Mouse (Mus musculus) kidney, embryonic 15.5 days (tissue): ENCODE data around the gene Macrod1. TPM values are rescaled to one million over a fixed set of nuclear protein-coding genes. Genes with fewer than 3 reads are reported as not detected.

Source experiments
- ATAC-seq: fragments of 200-750 bp; cut with Nextera tagmentation; replicated peaks from 2 replicates; pipeline ENCODE4 v1.8.0; 2017; ENCODE audit warnings: moderate TSS enrichment; ENCODE audit not compliant: low FRiP score
- H3K27ac ChIP-seq: fragments of 300-500 bp; sonication (generic); 2 replicates; pipeline ENCODE4 v1.5.1; 2015; ENCODE audit warnings: mild to moderate bottlenecking, inconsistent platforms
- H3K27me3 ChIP-seq: fragments of 300-500 bp; sonication (generic); 2 replicates; pipeline ENCODE4 v1.6.1; 2015; ENCODE audit warnings: inconsistent platforms
- H3K36me3 ChIP-seq: fragments of 300-500 bp; sonication (generic); 2 replicates; pipeline ENCODE4 v1.6.1; 2015; ENCODE audit warnings: inconsistent platforms
- H3K4me1 ChIP-seq: fragments of 300-500 bp; sonication (generic); 2 replicates; pipeline ENCODE4 v1.6.1; 2015; ENCODE audit warnings: inconsistent platforms
- H3K4me2 ChIP-seq: fragments of 300-500 bp; sonication (generic); 2 replicates; pipeline ENCODE4 v1.6.1; 2015; ENCODE audit warnings: moderate library complexity, mild to moderate bottlenecking, inconsistent platforms
- H3K4me3 ChIP-seq: fragments of 300-500 bp; sonication (generic); replicated peaks from 2 replicates; pipeline ENCODE4 v1.5.1; 2015; ENCODE audit warnings: mild to moderate bottlenecking, inconsistent platforms
- H3K9ac ChIP-seq: fragments of 300-500 bp; sonication (generic); 2 replicates; pipeline ENCODE4 v1.6.1; 2015; ENCODE audit warnings: mild to moderate bottlenecking, inconsistent platforms
- H3K9me3 ChIP-seq: fragments of 300-500 bp; sonication (generic); replicated peaks from 2 replicates; pipeline ENCODE4 v1.6.1; 2016; ENCODE audit warnings: inconsistent platforms
- WGBS: fragments of 180-500 bp; shearing (Covaris S2); methylation state at CpG from one replicate; pipeline ENCODE4 v1.1.7; 2015; ENCODE audit warnings: mixed read lengths; 5-methylcytosine and 5-hydroxymethylcytosine counted together
- polyA plus RNA-seq: library from polyadenylated mRNA; unstranded; fragments of >200 nt; fragmentation: Nextera tagmentation; extraction: Ambion mirVana; gene quantifications from 2 replicates; pipeline ENCODE4 v1.2.1, GENCODE M21; 2015

The Macrod1 gene
- polyA plus RNA-seq, 1 experiment from 2014 or later, result 13.9 TPM

GRCm38 (mm10) chr19:7058541-7058940, 1.9 kb downstream of the Macrod1 start:
- H3K36me3 ChIP-seq, result no peaks in the 10 kb centered on the region
- ATAC-seq, result no peak
- H3K4me3 ChIP-seq, result no peak overlapping the region
- peaks cover 38% of the 10 kb centered on the region for H3K4me1 ChIP-seq
- H3K9ac ChIP-seq, result no peak overlapping the region
- H3K9me3 ChIP-seq, result no peaks in the 10 kb centered on the region
- peaks cover 4% of the 10 kb centered on the region; the same call in 1 of the 2 replicates for H3K27me3 ChIP-seq
- no peak overlapping the region for H3K27ac ChIP-seq
- WGBS, result 65% methylated on average over 6 of the region's 6 CpGs
- H3K4me2 ChIP-seq, result peak overlapping the region; percentile 99

DNA sequence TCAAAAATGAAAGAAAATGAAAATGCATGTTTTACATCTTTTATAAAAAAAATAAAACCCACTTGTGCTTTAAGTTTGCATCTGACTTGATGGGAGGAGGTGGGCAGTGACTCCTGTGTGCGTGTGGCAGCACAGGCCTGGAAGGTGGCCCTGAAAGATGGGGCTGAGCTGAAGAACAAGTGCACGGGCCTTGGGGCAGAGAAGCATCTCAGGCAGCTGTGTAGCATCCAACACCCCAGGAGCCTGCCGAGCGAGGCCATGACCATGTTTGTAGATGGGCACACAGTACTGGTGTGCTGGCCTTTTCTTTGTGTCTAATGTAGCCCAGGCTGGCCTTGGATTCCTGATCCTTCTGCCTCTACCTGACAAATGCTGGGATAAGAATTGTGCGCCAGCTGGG, 5.5 kb downstream of the Macrod1 start:
- H3K9me3 ChIP-seq, result no peaks in the 10 kb centered on the region
- H3K4me1 ChIP-seq, result peaks cover 32% of the 10 kb centered on the region
- no peak overlapping the region for H3K4me2 ChIP-seq
- H3K27ac ChIP-seq, result no peak overlapping the region
- H3K9ac ChIP-seq, result no peak overlapping the region
- H3K27me3 ChIP-seq, result peaks cover 11% of the 10 kb centered on the region; the same call in 1 of the 2 replicates
- no peaks in the 10 kb centered on the region for H3K36me3 ChIP-seq
- no peak overlapping the region for H3K4me3 ChIP-seq
- 92% methylated on average over 5 of the region's 5 CpGs for WGBS
- ATAC-seq, result no peak

- Histone ChIP-seq H3K27ac (no peak overlapping the region), H3K36me3 (no peaks in the 10 kb centered on the region), H3K9ac (no peak overlapping the region), H3K4me1 (peaks cover 32% of the 10 kb centered on the region), H3K4me2 (no peak overlapping the region), H3K9me3 (no peaks in the 10 kb centered on the region), H3K4me3 (no peak overlapping the region), H3K27me3 (peaks cover 19% of the 10 kb centered on the region)
- 89% methylated on average over 8 of the region's 8 CpGs for WGBS
- ATAC-seq, result no peak
Observed at GRCm38 (mm10) chr19:7062916-7063315, 6.3 kb downstream of the Macrod1 start.

DNA sequence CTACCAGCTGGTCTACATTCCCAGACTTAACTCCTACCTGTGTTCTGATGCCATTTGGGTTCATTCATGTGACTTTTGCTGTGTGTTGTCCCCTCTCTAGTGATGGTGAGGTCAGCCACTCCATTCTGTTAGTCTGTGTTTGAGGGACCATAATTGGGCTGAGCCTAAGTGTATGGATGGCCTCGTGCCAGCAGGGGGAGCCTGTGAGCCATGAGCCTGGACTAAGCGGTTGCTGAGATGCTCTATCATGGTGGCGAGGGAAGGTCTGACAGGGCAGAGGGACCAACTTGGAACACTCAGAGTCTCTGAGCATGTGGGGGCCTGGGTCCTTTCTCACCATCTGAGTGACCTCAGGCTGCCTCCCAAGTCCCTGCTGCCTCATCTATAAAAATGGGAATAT, 8.0 kb downstream of the Macrod1 start:
- H3K27me3 ChIP-seq, result peaks cover 17% of the 10 kb centered on the region
- no peaks in the 10 kb centered on the region for H3K9me3 ChIP-seq
- 6% methylated on average over 3 of the region's 3 CpGs for WGBS
- peaks cover 40% of the 10 kb centered on the region for H3K4me1 ChIP-seq
- ATAC-seq, result peak; percentile 50; the same call in 1 of the 2 replicates
- H3K4me2 ChIP-seq, result no peak overlapping the region
- no peaks in the 10 kb centered on the region for H3K36me3 ChIP-seq
- H3K9ac ChIP-seq, result no peak overlapping the region
- no peak overlapping the region for H3K4me3 ChIP-seq
- no peak overlapping the region for H3K27ac ChIP-seq

DNA sequence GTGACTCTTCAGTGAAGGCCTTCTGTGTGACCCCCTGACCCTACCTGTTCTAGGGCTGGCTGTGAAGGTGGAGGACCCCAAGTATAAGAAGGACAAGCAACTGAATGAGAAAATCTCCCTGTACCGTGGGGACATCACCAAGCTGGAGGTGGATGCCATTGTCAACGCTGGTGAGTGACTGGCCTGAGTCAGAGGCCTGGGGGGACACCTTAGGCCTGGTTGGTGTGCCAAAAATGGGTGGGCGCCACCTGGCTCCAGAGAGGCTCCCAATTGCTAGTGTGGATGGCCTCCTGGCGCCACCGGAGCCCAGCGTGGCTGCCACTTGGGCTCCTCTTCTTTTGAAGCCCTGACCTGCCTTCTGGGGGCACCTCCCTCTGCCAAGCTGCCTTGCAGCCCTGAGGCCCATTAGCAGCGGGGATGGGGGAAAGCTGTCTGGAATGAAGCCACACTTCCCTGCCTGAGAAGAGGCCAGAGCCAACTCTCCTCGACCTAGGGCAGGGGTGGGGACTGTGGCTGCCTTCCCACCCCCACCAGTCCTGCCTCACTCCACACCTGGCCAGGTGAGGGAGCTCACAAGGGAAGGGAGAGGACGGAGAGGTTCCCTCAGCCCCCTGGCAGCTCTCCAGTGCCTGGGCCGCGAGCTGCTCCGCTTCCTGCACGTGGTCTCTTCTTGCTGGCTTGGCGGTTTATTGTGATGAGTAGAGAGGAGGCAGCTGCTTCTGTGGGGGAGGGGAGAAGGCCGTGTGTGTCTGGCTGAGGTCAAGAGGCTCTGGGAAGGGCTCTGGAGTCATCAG, 9.6 kb downstream of the Macrod1 start:
- Histone ChIP-seq H3K4me2 (peak overlapping the region; percentile 25; the same call in 1 of the 2 replicates), H3K4me3 (no peak overlapping the region), H3K36me3 (no peaks in the 10 kb centered on the region), H3K9me3 (no peaks in the 10 kb centered on the region), H3K27me3 (peaks cover 20% of the 10 kb centered on the region), H3K9ac (no peak overlapping the region), H3K4me1 (peaks cover 57% of the 10 kb centered on the region), H3K27ac (no peak overlapping the region)
- ATAC-seq, result no peak
- WGBS, result 30% methylated on average over 15 of the region's 15 CpGs

DNA sequence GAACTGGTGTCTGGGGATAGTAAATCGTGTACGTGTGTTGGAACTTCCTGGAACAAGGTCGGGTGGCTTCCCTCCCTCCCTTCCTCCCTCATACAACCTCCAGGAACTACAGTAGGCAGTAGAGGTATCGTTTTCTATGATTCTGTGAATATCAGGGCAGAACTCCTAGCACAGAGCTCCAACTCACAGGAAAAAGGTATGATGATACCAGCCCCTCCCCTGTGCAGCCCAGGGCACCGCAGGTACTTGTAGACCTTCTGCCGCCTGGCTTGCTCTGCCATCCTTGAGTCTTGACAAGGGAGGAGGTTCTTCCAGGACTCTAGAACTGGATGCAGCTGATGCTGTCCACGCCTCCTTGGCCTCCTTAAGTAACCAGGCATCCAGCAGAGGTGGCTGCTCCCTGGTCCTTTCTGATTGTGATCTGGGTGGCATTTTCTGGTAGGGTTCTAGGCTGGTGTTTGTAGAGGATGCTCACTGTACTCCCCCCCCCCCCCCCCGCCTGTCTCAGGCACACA, 10.3 kb downstream of the Macrod1 start:
- peaks cover 25% of the 10 kb centered on the region for H3K27me3 ChIP-seq
- no peak for ATAC-seq
- no peak overlapping the region for H3K4me3 ChIP-seq
- H3K36me3 ChIP-seq, result no peaks in the 10 kb centered on the region
- peak overlapping the region; percentile 25; the same call in 1 of the 2 replicates for H3K4me2 ChIP-seq
- H3K4me1 ChIP-seq, result peaks cover 63% of the 10 kb centered on the region
- 30% methylated on average over 8 of the region's 8 CpGs for WGBS
- no peak overlapping the region for H3K27ac ChIP-seq
- H3K9me3 ChIP-seq, result no peaks in the 10 kb centered on the region
- H3K9ac ChIP-seq, result no peak overlapping the region

DNA sequence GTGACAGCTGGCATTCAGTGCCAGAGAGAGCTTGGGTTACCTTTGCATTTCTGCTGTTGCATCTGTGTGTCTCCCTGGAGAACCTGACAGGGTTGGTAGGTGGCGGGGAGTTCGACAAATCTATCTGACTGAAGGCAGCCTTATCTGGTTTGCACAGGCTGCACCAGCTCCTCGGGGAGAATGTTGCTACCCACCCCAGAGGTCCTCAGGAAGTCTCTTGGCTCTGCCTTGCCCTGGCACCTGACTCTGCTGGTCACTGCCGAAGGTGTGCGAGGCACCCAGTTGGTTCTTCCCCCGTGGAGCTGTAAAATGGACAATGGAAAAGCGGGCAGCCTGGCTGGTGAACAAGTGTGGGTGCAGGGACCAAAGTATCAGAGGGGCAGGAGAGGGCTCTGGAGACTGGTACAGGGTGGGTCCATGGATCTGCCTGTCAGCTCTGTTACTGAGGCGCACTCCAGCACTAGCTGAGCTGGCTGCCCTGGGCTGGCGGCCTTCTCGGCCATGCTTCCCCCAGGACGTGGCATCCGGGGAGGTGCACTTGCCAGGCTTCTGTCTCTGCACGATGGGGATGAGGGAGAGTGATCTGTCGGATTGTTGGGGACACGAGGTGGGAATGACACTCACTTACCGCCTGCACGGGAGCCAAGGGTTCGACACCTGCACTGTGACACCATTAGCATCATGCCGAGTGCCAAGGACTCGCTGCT, 10.9 kb downstream of the Macrod1 start:
- peaks cover 69% of the 10 kb centered on the region for H3K4me1 ChIP-seq
- H3K9ac ChIP-seq, result no peak overlapping the region
- no peak for ATAC-seq
- H3K4me2 ChIP-seq, result no peak overlapping the region
- peaks cover 27% of the 10 kb centered on the region for H3K27me3 ChIP-seq
- H3K4me3 ChIP-seq, result no peak overlapping the region
- WGBS, result 48% methylated on average over 20 of the region's 20 CpGs
- H3K27ac ChIP-seq, result no peak overlapping the region
- no peaks in the 10 kb centered on the region for H3K36me3 ChIP-seq
- no peaks in the 10 kb centered on the region for H3K9me3 ChIP-seq

GRCm38 (mm10) chr19:7068136-7068535, 11.5 kb downstream of the Macrod1 start:
- 0 out of 2 replicates have a peak, but pooled peaks have one; percentile 5 for ATAC-seq
- Histone ChIP-seq H3K36me3 (no peaks in the 10 kb centered on the region), H3K4me1 (peaks cover 76% of the 10 kb centered on the region), H3K27me3 (peaks cover 33% of the 10 kb centered on the region), H3K4me3 (no peak overlapping the region), H3K27ac (peak overlapping the region; percentile 45; the same call in 1 of the 2 replicates), H3K9me3 (no peaks in the 10 kb centered on the region), H3K9ac (no peak overlapping the region), H3K4me2 (peak overlapping the region; percentile 39)
- 3% methylated on average over 14 of the region's 14 CpGs for WGBS

- H3K4me1 ChIP-seq, result peaks cover 83% of the 10 kb centered on the region
Observed at GRCm38 (mm10) chr19:7068661-7069531, 12.3 kb downstream of the Macrod1 start.

DNA sequence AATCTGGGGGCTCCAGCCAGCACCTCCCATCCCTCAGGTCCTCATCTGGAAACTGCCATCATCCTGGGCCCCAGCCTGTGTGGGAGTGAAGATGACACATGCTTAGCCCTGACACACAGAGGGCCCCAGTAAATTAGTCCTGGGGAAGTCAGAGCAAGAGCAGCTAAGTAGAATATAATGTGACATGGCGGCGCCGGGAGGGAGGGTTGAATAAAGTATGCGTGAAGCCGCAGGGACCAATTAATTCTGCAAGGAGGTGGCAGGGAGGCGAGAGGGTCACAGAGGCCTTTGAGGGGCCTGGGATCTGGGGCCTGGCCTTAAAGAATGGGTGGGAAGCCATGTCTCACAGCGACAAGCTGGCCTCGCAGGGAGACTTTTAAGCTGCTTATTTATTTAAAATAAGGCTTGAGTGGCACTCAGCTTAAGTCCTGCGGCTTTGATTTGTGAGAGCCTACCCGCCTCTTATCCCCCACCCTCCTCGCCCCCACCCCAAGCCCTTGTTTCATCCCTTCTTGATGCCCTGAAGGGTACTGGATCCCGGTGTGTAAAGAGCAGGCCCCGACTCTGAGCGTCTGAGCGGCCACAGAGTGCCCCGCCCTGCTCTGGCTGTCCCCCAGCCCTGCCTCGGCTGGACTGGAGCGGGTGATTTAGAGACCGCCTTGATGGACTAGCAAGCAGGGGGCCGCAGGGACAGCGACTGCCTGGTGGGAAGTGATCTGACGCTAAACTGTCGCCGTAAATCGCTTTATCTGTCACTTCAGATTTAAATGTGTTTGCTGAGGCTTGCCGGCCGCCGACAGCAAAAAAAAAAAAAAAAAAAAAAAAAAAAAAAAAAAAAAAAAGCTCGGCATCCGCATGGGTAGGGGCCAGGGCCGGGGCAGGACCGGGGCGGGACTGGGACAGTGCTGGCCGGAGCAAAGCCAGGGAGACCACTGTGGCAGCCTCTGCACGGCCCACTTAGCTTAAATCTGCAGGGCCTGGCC, 13.5 kb downstream of the Macrod1 start:
- 7% methylated on average over 34 of the region's 35 CpGs for whole genome bisulfite sequencing
- H3K9ac ChIP-seq, result 0 out of 2 replicates have a peak overlapping the region, but pooled peaks have one; percentile 9
- peak; percentile 54 for ATAC-seq
- H3K4me2 ChIP-seq, result peak overlapping the region; percentile 53
- H3K27ac ChIP-seq, result peak overlapping the region; percentile 79
- peaks cover 50% of the 10 kb centered on the region for H3K27me3 ChIP-seq
- H3K4me1 ChIP-seq, result peaks cover 86% of the 10 kb centered on the region
- H3K9me3 ChIP-seq, result no peaks in the 10 kb centered on the region
- no peaks in the 10 kb centered on the region for H3K36me3 ChIP-seq
- H3K4me3 ChIP-seq, result peak overlapping the region; percentile 9; the same call in 1 of the 2 replicates

More at GRCm38 (mm10) chr19:7068661-7069531, 12.3 kb downstream of the Macrod1 start:
- Histone ChIP-seq H3K27ac (peak overlapping the region; percentile 79), H3K9me3 (no peaks in the 10 kb centered on the region), H3K36me3 (no peaks in the 10 kb centered on the region), H3K27me3 (peaks cover 40% of the 10 kb centered on the region), H3K4me2 (peak overlapping the region; percentile 39; the same call in 1 of the 2 replicates), H3K4me3 (no peak overlapping the region), H3K9ac (no peak overlapping the region)
- 33% methylated on average over 11 of the region's 11 CpGs for WGBS
- no peak for ATAC-seq
